Mouse (Mus musculus) MEL (cell line): ENCODE results near the gene Hebp1.

Source experiments
- CHD1 ChIP-seq: IDR thresholded peaks from 2 replicates; pipeline ENCODE4 v1.6.1; 2012; ENCODE audit warnings: low read depth, mild to moderate bottlenecking, inconsistent platforms, low read length, improper control_type of control experiment
- CTCF ChIP-seq, 3 experiments: IDR thresholded peaks in 2 of 3; conservative IDR thresholded peaks in 1 of 3; 2 replicates each; pipeline ENCODE4 v1.5.1; 2011 to 2012; ENCODE audit warnings: low read length in 3 of 3, low read depth in 2 of 3, mild to moderate bottlenecking in 2 of 3, improper control_type of control experiment in 1 of 3, inconsistent platforms in 1 of 3, mixed read lengths in 1 of 3, moderate library complexity in 1 of 3; ENCODE audit not compliant: control insufficient read depth in 1 of 3, insufficient read depth in 1 of 3, poor library complexity in 1 of 3, severe bottlenecking in 1 of 3
- GABPA ChIP-seq: IDR thresholded peaks from 2 replicates; pipeline ENCODE4 v1.6.1; 2012; ENCODE audit warnings: low read depth, mild to moderate bottlenecking, inconsistent platforms, low read length, improper control_type of control experiment, moderate library complexity
- HCFC1 ChIP-seq: IDR thresholded peaks from 2 replicates; pipeline ENCODE4 v1.6.1; 2012; ENCODE audit warnings: low read depth, mild to moderate bottlenecking, inconsistent platforms, low read length, improper control_type of control experiment, moderate library complexity
- POLR2A ChIP-seq, 2 experiments: IDR thresholded peaks; 2 replicates each; pipeline ENCODE4 v1.6.1; 2011 to 2012; ENCODE audit warnings: low read length in 2 of 2, mild to moderate bottlenecking in 2 of 2, control low read depth in 1 of 2, improper control_type of control experiment in 1 of 2, low read depth in 1 of 2, moderate library complexity in 1 of 2; ENCODE audit not compliant: control insufficient read depth in 1 of 2, insufficient read depth in 1 of 2, poor library complexity in 1 of 2
- SIN3A ChIP-seq: IDR thresholded peaks from 2 replicates; pipeline ENCODE4 v1.6.1; 2012; ENCODE audit warnings: low read length, improper control_type of control experiment, inconsistent platforms
- ZMIZ1 ChIP-seq: IDR thresholded peaks from 2 replicates; pipeline ENCODE4 v1.6.1; 2012; ENCODE audit warnings: low read depth, mild to moderate bottlenecking, inconsistent platforms, low read length, improper control_type of control experiment, moderate library complexity
- ZNF384 ChIP-seq: IDR thresholded peaks from 2 replicates; pipeline ENCODE4 v1.6.1; 2012; ENCODE audit warnings: low read depth, mild to moderate bottlenecking, inconsistent platforms, low read length, improper control_type of control experiment

GRCm38 (mm10) chr6:135198726-135199125 lies 904 bp upstream of the Hebp1 start:
- TF ChIP-seq HCFC1 = no peak
- no peak for TF ChIP-seq CHD1
- TF ChIP-seq CTCF (IDR thresholded peaks at IDR 0.05 in 2 of 3, conservative IDR thresholded peaks at IDR 0.05 in 1 of 3; ENCODE audit: control insufficient read depth in 1 of 3, insufficient read depth in 1 of 3, low read depth in 2 of 3, low read length in 3 of 3, poor library complexity in 1 of 3, severe bottlenecking in 1 of 3) = no peak
- no peak for TF ChIP-seq GABPA
- TF ChIP-seq ZNF384 = no peak
- no peak for TF ChIP-seq ZMIZ1
- no peak for TF ChIP-seq SIN3A
- no peak for TF ChIP-seq POLR2A (IDR thresholded peaks at IDR 0.05; ENCODE audit: control insufficient read depth in 1 of 2, insufficient read depth in 1 of 2, low read depth in 1 of 2, low read length in 2 of 2, poor library complexity in 1 of 2)
